In the genomic region with DNA sequence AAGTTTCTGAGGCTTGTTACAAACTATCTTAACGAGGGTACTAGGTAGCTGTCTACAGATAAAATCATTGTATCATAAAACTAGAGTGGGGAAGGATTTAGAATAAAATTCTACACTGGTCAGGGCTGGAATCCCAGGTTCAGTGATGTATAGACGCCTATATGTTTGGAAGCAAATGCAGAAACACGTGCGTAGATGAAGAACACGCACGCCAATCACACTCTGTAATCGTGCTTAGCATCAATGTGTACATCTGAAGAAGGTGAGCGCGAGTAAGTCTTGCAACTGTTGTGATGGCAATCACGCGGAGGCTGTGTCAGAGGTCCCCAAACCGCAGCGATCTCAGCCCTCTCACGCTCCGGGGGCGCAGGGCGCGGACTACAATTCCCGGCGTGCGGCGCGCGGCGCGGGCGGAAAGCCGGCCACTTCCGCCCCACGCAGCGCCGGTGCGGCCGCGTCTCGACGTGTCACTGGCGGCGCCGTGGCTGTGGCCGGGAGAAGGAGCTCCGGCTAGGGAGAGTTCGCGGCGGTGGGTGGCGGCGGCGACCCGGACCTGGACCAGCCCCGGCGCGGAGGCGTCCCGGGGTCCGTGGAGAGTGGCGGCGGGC, we compare ENCODE assay signal across 8 mouse cellular contexts. TPM values are rescaled to one million over a fixed set of nuclear protein-coding genes. Genes with fewer than 3 reads are reported as not detected.
DNase-seq lines count a peak whose midpoint lies in the region; ATAC-seq and TF ChIP-seq lines count a peak whose summit lies in the region.

A gene (plus strand): TSS at position 536 of the 608 bp plus-strand sequence.

- H3K9me3 ChIP-seq in heart, embryonic 11.5 days (replicated peaks; ENCODE audit: control insufficient read depth, low read length), result no peaks in the 10 kb centered on the region
- no peaks in the 10 kb centered on the region for H3K9me3 ChIP-seq in kidney, embryonic 16.5 days (ENCODE audit: low read length)

- peak; percentile 90 for ATAC-seq in heart, embryonic 11.5 days (replicated peaks; ENCODE audit: insufficient number of reproducible peaks, low FRiP score, low TSS enrichment)
- peak; percentile 92 for ATAC-seq in kidney, embryonic 16.5 days (ENCODE audit: low FRiP score, low TSS enrichment)

- no peaks in the 10 kb centered on the region for H3K36me3 ChIP-seq in heart, embryonic 11.5 days (ENCODE audit: control insufficient read depth, insufficient read depth, low read length)
- H3K36me3 ChIP-seq in kidney, embryonic 16.5 days (ENCODE audit: insufficient read depth, low read length), result 0 out of 2 replicates have a peak, but pooled peaks cover 4% of the 10 kb centered on the region
- no peaks in the 10 kb centered on the region for H3K36me3 ChIP-seq in liver, adult 2 months (ENCODE audit: control insufficient read depth, insufficient read depth, low read length)
- no peaks in the 10 kb centered on the region for H3K36me3 ChIP-seq in myocyte (ENCODE audit: control insufficient read depth, insufficient read depth)
- H3K36me3 ChIP-seq in splenic B cell, adult 2 months (ENCODE audit: control insufficient read depth, insufficient read depth, low read length, poor library complexity, severe bottlenecking), result no peaks in the 10 kb centered on the region; the same call in 1 of the 2 replicates

- no peak for TF ChIP-seq POLR2A in bone marrow macrophage, adult 2 months (IDR thresholded peaks at IDR 0.05; ENCODE audit: borderline replicate concordance, low read depth, low read length)
- peak; percentile 70 for TF ChIP-seq POLR2A in embryonic fibroblast, embryonic 13.5 days (IDR thresholded peaks at IDR 0.05; ENCODE audit: low read depth, low read length)
- no peak for TF ChIP-seq POLR2A in liver, adult 2 months (IDR thresholded peaks at IDR 0.05; ENCODE audit: extremely low read depth, insufficient read depth, low read length)
- TF ChIP-seq POLR2A in myocyte (IDR thresholded peaks at IDR 0.05; ENCODE audit: insufficient read length, low read depth), result peak; percentile 81

- H3K27ac ChIP-seq in bone marrow macrophage, adult 2 months (ENCODE audit: insufficient read depth, low read depth, low read length), result peak within 1 kb of the TSS; percentile 97
- peak within 1 kb of the TSS; percentile 63 for H3K27ac ChIP-seq in embryonic fibroblast, embryonic 13.5 days (ENCODE audit: insufficient read depth, low read length)
- peak within 1 kb of the TSS; percentile 86 for H3K27ac ChIP-seq in heart, embryonic 11.5 days (ENCODE audit: low read depth, low read length)
- peak within 1 kb of the TSS; percentile 87 for H3K27ac ChIP-seq in kidney, embryonic 16.5 days (ENCODE audit: low read length)
- H3K27ac ChIP-seq in liver, adult 2 months (replicated peaks; ENCODE audit: insufficient read depth, low read depth, low read length), result peak within 1 kb of the TSS; percentile 71

- no peaks in the 10 kb centered on the region for H3K27me3 ChIP-seq in heart, embryonic 11.5 days (ENCODE audit: control insufficient read depth, insufficient read depth, low read length)
- H3K27me3 ChIP-seq in kidney, embryonic 16.5 days (ENCODE audit: insufficient read depth, low read length), result no peaks in the 10 kb centered on the region
- no peaks in the 10 kb centered on the region for H3K27me3 ChIP-seq in liver, adult 2 months (ENCODE audit: control insufficient read depth, insufficient read depth, low read length)
- no peaks in the 10 kb centered on the region for H3K27me3 ChIP-seq in myocyte (ENCODE audit: control insufficient read depth, insufficient read depth, insufficient read length)
- no peaks in the 10 kb centered on the region for H3K27me3 ChIP-seq in splenic B cell, adult 2 months (ENCODE audit: control insufficient read depth, insufficient read depth, low read length, poor library complexity, severe bottlenecking)

- H3K4me3 ChIP-seq in bone marrow macrophage, adult 2 months (ENCODE audit: insufficient read depth, low read length), result peak within 1 kb of the TSS; percentile 72
- peak within 1 kb of the TSS; percentile 87 for H3K4me3 ChIP-seq in embryonic fibroblast, embryonic 13.5 days (ENCODE audit: insufficient read depth, low read length)
- H3K4me3 ChIP-seq in heart, embryonic 11.5 days (ENCODE audit: low read depth, low read length), result peak within 1 kb of the TSS; percentile 99
- peak within 1 kb of the TSS; percentile 96 for H3K4me3 ChIP-seq in kidney, embryonic 16.5 days (ENCODE audit: low read length)
- peak within 1 kb of the TSS; percentile 95 for H3K4me3 ChIP-seq in liver, adult 2 months (ENCODE audit: insufficient read depth, low read depth, low read length)
- peak within 1 kb of the TSS; percentile 55 for H3K4me3 ChIP-seq in myocyte

- no peak for TF ChIP-seq CTCF in bone marrow macrophage, adult 2 months (IDR thresholded peaks at IDR 0.05; ENCODE audit: low read depth, low read length)
- no peak for TF ChIP-seq CTCF in embryonic fibroblast, embryonic 13.5 days (IDR thresholded peaks at IDR 0.05; ENCODE audit: borderline replicate concordance, insufficient read depth, low read length)
- no peak for TF ChIP-seq CTCF in liver, adult 2 months (IDR thresholded peaks at IDR 0.05; ENCODE audit: low read depth, low read length)

- peak within 1 kb of the TSS; percentile 87 for H3ac ChIP-seq in myocyte (ENCODE audit: control insufficient read depth, insufficient read length)

- peaks cover 21% of the 10 kb centered on the region; the same call in 1 of the 2 replicates for H3K79me2 ChIP-seq in liver, adult 2 months (ENCODE audit: control insufficient read depth, insufficient read depth, low read length)
- H3K79me2 ChIP-seq in myocyte (ENCODE audit: control insufficient read depth, insufficient read depth), result peaks cover 45% of the 10 kb centered on the region

- H3K9ac ChIP-seq in heart, embryonic 11.5 days (ENCODE audit: low read depth, low read length), result peak within 1 kb of the TSS; percentile 97
- peak within 1 kb of the TSS; percentile 95 for H3K9ac ChIP-seq in kidney, embryonic 16.5 days (replicated peaks; ENCODE audit: low read length)
- H3K9ac ChIP-seq in liver, adult 2 months (ENCODE audit: low read depth, low read length), result peak within 1 kb of the TSS; percentile 96

- H3K4me1 ChIP-seq in bone marrow macrophage, adult 2 months (ENCODE audit: control insufficient read depth, insufficient read depth, low read length), result peaks cover 24% of the 10 kb centered on the region
- peaks cover 12% of the 10 kb centered on the region; the same call in 1 of the 2 replicates for H3K4me1 ChIP-seq in embryonic fibroblast, embryonic 13.5 days (ENCODE audit: control insufficient read depth, insufficient read depth, low read length)
- peaks cover 27% of the 10 kb centered on the region for H3K4me1 ChIP-seq in heart, embryonic 11.5 days (ENCODE audit: control insufficient read depth, insufficient read depth, low read length)
- H3K4me1 ChIP-seq in kidney, embryonic 16.5 days (ENCODE audit: insufficient read depth, low read length), result peaks cover 34% of the 10 kb centered on the region
- H3K4me1 ChIP-seq in liver, adult 2 months (ENCODE audit: control insufficient read depth, insufficient read depth, low read length), result peaks cover 18% of the 10 kb centered on the region

- DNase-seq in A20 (ENCODE audit: low read depth, low spot score), result peak; percentile 86
- peak; percentile 47 for DNase-seq in liver, adult 2 months (ENCODE audit: extremely low read depth, low read depth, low spot score)
- DNase-seq in splenic B cell, adult 2 months (ENCODE audit: low read depth, low spot score), result peak; percentile 89

- H3K4me2 ChIP-seq in heart, embryonic 11.5 days, result peak within 1 kb of the TSS; percentile 70
- peak within 1 kb of the TSS; percentile 75 for H3K4me2 ChIP-seq in kidney, embryonic 16.5 days (replicated peaks; ENCODE audit: low read depth, low read length)
- peak within 1 kb of the TSS; percentile 84 for H3K4me2 ChIP-seq in myocyte (ENCODE audit: low read depth)

- WGBS in heart, embryonic 11.5 days (ENCODE audit: insufficient replicate concordance), result under 1% methylated on average over 49 of the region's 57 CpGs
- WGBS in kidney, embryonic 16.5 days, result under 1% methylated on average over 39 of the region's 57 CpGs
- 1% methylated on average over 57 of the region's 57 CpGs for WGBS in liver, adult 2 months

TF ChIP-seq in myocyte, 11 proteins besides CTCF, POLR2A, EP300 and RAD21:
- TF ChIP-seq POLR2AphosphoS2 (IDR thresholded peaks at IDR 0.05; ENCODE audit: insufficient read length, low read depth), result peak; percentile 88
- no peak for TF ChIP-seq MYOD1 (IDR thresholded peaks at IDR 0.05; ENCODE audit: control insufficient read depth in 1 of 3, insufficient read length in 2 of 3, low read depth in 2 of 3)
- peak in 1 of 3 experiments; percentile 4 for TF ChIP-seq MYOG (IDR thresholded peaks at IDR 0.05; ENCODE audit: control insufficient read depth in 1 of 3, insufficient read depth in 1 of 3, insufficient read length in 2 of 3, low read depth in 2 of 3)
TF ChIP-seq in myocyte: peak in this region for 2.

RNA-seq across cellular contexts. Expression of the gene that starts here (rescaled TPM):
- 62.9 and 67.7 TPM in 2 replicates for polyA plus RNA-seq in bone marrow macrophage, adult 2 months (2012; ENCODE audit: insufficient read depth, insufficient read length, missing spikeins)
- 106 and 109 TPM in 2 replicates for polyA plus RNA-seq in embryonic fibroblast, embryonic 13.5 days (2011; ENCODE audit: insufficient read length, low read depth, missing spikeins)
- 49.2 and 57.9 TPM in 2 replicates for polyA plus RNA-seq in heart, embryonic 11.5 days (2014; fragmentation: Nextera tagmentation; extraction: Ambion mirVana)
- 104 and 106 TPM in 2 replicates for polyA plus RNA-seq in kidney, embryonic 16.5 days (2015; fragmentation: Nextera tagmentation; extraction: Ambion mirVana)
- 22.5 and 26.0 TPM in 2 replicates for total RNA-seq in liver, adult 2 months (2014; rRNA removed)
- polyA plus RNA-seq in liver, adult 2 months (2012; rRNA removed), result 27.2 and 30.7 TPM in 2 replicates
- polyA plus RNA-seq in myocyte (2012; fragmentation: generic; extraction: Trizol), result 32.5 TPM

Comparison
In these comparisons a context has a peak if more than half of its experiments do, and no peak if none do; other contexts are left out.
1. Peak in every context shown above with its lines: DNase-seq, ATAC-seq, H3K4me3 ChIP-seq and H3K27ac ChIP-seq.
2. POLR2A ChIP-seq: peak in embryonic fibroblast, embryonic 13.5 days (single experiment) and myocyte (single experiment); none in bone marrow macrophage, adult 2 months (single experiment) and liver, adult 2 months (single experiment).